Mouse (Mus musculus): ENCODE results near the gene Pcdh9. TPM values are rescaled to one million over a fixed set of nuclear protein-coding genes. Genes with fewer than 3 reads are reported as not detected.
"Not testable (repeated sequence)": the region's sequence is repeated elsewhere in the genome, so short reads cannot be mapped to it uniquely, and the experiment has no call there.

Pcdh9 gene
- polyA plus RNA-seq, 1 experiment from 2014 or later = 24.1 TPM

DNA sequence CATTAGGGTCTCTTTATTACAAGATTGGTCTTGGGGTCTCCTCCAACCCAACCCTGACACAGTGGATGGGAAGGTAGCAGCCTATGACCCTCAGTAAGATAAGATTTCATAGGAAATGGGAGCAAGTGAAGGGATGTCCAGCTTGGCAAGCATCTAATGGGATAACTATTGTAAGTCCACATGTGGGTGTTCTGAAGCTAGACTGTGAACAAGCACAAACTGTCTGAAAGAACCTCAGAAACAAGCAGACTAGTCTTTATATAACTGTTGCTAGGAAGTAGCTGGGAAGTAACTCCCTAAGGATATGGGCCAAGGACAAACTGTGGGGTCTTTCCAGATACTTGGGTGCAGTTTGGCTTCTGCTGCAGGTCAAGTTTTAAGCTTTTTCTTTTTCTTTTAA, 615.7 kb downstream of the Pcdh9 start:
- H3K4me2 ChIP-seq (ENCODE audit: low read depth, low read length) = no peak overlapping the region
- H3K4me1 ChIP-seq (ENCODE audit: control insufficient read depth, insufficient read depth, low read length) = peaks cover 3% of the 10 kb centered on the region; the same call in 1 of the 2 replicates
- no peaks in the 10 kb centered on the region for H3K9me3 ChIP-seq (replicated peaks; ENCODE audit: control insufficient read depth, low read length)
- H3K4me3 ChIP-seq (replicated peaks; ENCODE audit: low read length) = no peak overlapping the region
- ATAC-seq (ENCODE audit: insufficient read depth, low FRiP score) = no peak
- no peak overlapping the region for H3K27ac ChIP-seq (ENCODE audit: low read length)
- no peaks in the 10 kb centered on the region for H3K36me3 ChIP-seq (ENCODE audit: control insufficient read depth, insufficient read depth, low read length)
- H3K27me3 ChIP-seq (ENCODE audit: control insufficient read depth, insufficient read depth, low read length) = no peaks in the 10 kb centered on the region
- H3K9ac ChIP-seq (ENCODE audit: low read length) = no peak overlapping the region

DNA sequence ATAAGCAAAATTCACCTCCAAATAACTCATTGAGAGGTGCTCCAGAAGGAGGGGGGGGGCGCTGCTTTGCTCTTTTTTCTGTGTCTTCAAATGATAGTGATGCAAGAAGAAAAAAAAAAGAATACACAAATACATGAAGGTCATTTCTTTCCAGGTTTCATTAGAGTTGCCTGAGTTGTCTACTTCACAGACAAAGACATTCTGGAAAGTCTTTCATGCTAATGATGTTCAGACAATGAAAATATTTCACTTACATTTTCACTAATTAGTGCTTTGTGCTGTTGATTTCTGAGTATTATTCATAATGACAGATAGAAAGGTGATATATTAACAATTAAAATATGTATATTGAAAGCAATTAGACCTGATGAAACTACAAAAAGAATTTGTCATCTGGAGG, 637.1 kb downstream of the Pcdh9 start:
- Histone ChIP-seq H3K36me3 (ENCODE audit: control insufficient read depth, insufficient read depth, low read length) (no peaks in the 10 kb centered on the region), H3K27ac (ENCODE audit: low read length) (no peak overlapping the region), H3K9me3 (replicated peaks; ENCODE audit: control insufficient read depth, low read length) (no peaks in the 10 kb centered on the region), H3K9ac (ENCODE audit: low read length) (no peak overlapping the region), H3K4me1 (ENCODE audit: control insufficient read depth, insufficient read depth, low read length) (no peaks in the 10 kb centered on the region), H3K4me2 (ENCODE audit: low read depth, low read length) (no peak overlapping the region), H3K4me3 (replicated peaks; ENCODE audit: low read length) (no peak overlapping the region), H3K27me3 (ENCODE audit: control insufficient read depth, insufficient read depth, low read length) (no peaks in the 10 kb centered on the region)
- ATAC-seq (ENCODE audit: insufficient read depth, low FRiP score) = no peak
- 81% methylated on average over 1 of the region's 1 CpGs for WGBS

GRCm38 (mm10) chr14:93240263-93240662, 650.2 kb downstream of the Pcdh9 start:
- Histone ChIP-seq H3K27ac (ENCODE audit: low read length) (no peak overlapping the region), H3K4me1 (ENCODE audit: control insufficient read depth, insufficient read depth, low read length) (no peaks in the 10 kb centered on the region), H3K27me3 (ENCODE audit: control insufficient read depth, insufficient read depth, low read length) (no peaks in the 10 kb centered on the region), H3K9me3 (replicated peaks; ENCODE audit: control insufficient read depth, low read length) (no peaks in the 10 kb centered on the region), H3K4me2 (ENCODE audit: low read depth, low read length) (no peak overlapping the region), H3K36me3 (ENCODE audit: control insufficient read depth, insufficient read depth, low read length) (no peaks in the 10 kb centered on the region), H3K4me3 (replicated peaks; ENCODE audit: low read length) (no peak overlapping the region), H3K9ac (ENCODE audit: low read length) (no peak overlapping the region)
- 68% methylated on average over 3 of the region's 3 CpGs for WGBS
- no peak for ATAC-seq (ENCODE audit: insufficient read depth, low FRiP score)

DNA sequence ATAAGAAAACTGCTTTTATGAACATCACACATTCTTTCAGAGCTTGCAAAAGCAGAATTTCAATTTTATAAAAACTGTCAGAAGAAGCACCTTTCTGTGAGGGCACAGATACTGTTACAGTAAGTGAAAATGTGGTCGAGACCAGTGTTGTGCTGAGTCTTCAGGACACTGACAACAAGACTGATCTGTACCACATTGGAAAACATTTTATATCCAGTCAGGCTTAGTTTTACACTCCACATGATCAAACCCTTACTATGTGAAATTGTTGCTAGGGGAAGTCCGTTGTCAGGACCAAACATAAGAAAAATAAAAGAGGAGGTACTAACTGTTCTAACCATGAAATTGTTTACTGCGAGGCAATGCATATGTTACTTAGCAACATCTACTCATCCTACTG, 656.1 kb downstream of the Pcdh9 start:
- Histone ChIP-seq H3K27me3 (ENCODE audit: control insufficient read depth, insufficient read depth, low read length) (no peaks in the 10 kb centered on the region), H3K4me1 (ENCODE audit: control insufficient read depth, insufficient read depth, low read length) (no peaks in the 10 kb centered on the region), H3K4me3 (replicated peaks; ENCODE audit: low read length) (no peak overlapping the region), H3K9me3 (replicated peaks; ENCODE audit: control insufficient read depth, low read length) (no peaks in the 10 kb centered on the region), H3K9ac (ENCODE audit: low read length) (no peak overlapping the region), H3K4me2 (ENCODE audit: low read depth, low read length) (no peak overlapping the region), H3K27ac (ENCODE audit: low read length) (no peak overlapping the region), H3K36me3 (ENCODE audit: control insufficient read depth, insufficient read depth, low read length) (no peaks in the 10 kb centered on the region)
- WGBS = 76% methylated on average over 3 of the region's 3 CpGs
- no peak for ATAC-seq (ENCODE audit: insufficient read depth, low FRiP score)

GRCm38 (mm10) chr14:93233599-93233998, 656.9 kb downstream of the Pcdh9 start:
- Histone ChIP-seq H3K4me3 (replicated peaks; ENCODE audit: low read length) (no peak overlapping the region), H3K27me3 (ENCODE audit: control insufficient read depth, insufficient read depth, low read length) (no peaks in the 10 kb centered on the region), H3K9ac (ENCODE audit: low read length) (no peak overlapping the region), H3K4me2 (ENCODE audit: low read depth, low read length) (no peak overlapping the region), H3K4me1 (ENCODE audit: control insufficient read depth, insufficient read depth, low read length) (no peaks in the 10 kb centered on the region), H3K36me3 (ENCODE audit: control insufficient read depth, insufficient read depth, low read length) (no peaks in the 10 kb centered on the region), H3K27ac (ENCODE audit: low read length) (no peak overlapping the region), H3K9me3 (replicated peaks; ENCODE audit: control insufficient read depth, low read length) (no peaks in the 10 kb centered on the region)
- 50% methylated on average over 6 of the region's 6 CpGs for WGBS
- no peak for ATAC-seq (ENCODE audit: insufficient read depth, low FRiP score)

- H3K4me3 ChIP-seq (replicated peaks; ENCODE audit: low read length); H3K27me3 ChIP-seq (ENCODE audit: control insufficient read depth, insufficient read depth, low read length); H3K9ac ChIP-seq (ENCODE audit: low read length); H3K36me3 ChIP-seq (ENCODE audit: control insufficient read depth, insufficient read depth, low read length); H3K4me1 ChIP-seq (ENCODE audit: control insufficient read depth, insufficient read depth, low read length); H3K4me2 ChIP-seq (ENCODE audit: low read depth, low read length); H3K27ac ChIP-seq (ENCODE audit: low read length); ATAC-seq (ENCODE audit: insufficient read depth, low FRiP score); H3K9me3 ChIP-seq (replicated peaks; ENCODE audit: control insufficient read depth, low read length): not testable (repeated sequence)
- WGBS = 91% methylated on average over 7 of the region's 15 CpGs
Observed at GRCm38 (mm10) chr14:93214846-93215245, 675.6 kb downstream of the Pcdh9 start.

GRCm38 (mm10) chr14:93199791-93200190, 690.7 kb downstream of the Pcdh9 start:
- H3K4me3 ChIP-seq (replicated peaks; ENCODE audit: low read length) = no peak overlapping the region
- no peaks in the 10 kb centered on the region for H3K9me3 ChIP-seq (replicated peaks; ENCODE audit: control insufficient read depth, low read length)
- no peak for ATAC-seq (ENCODE audit: insufficient read depth, low FRiP score)
- H3K9ac ChIP-seq (ENCODE audit: low read length) = no peak overlapping the region
- WGBS = 38% methylated on average over 2 of the region's 2 CpGs
- H3K36me3 ChIP-seq (ENCODE audit: control insufficient read depth, insufficient read depth, low read length) = no peaks in the 10 kb centered on the region
- H3K4me1 ChIP-seq (ENCODE audit: control insufficient read depth, insufficient read depth, low read length) = no peaks in the 10 kb centered on the region
- H3K27me3 ChIP-seq (ENCODE audit: control insufficient read depth, insufficient read depth, low read length) = no peaks in the 10 kb centered on the region
- H3K27ac ChIP-seq (ENCODE audit: low read length) = no peak overlapping the region
- no peak overlapping the region for H3K4me2 ChIP-seq (ENCODE audit: low read depth, low read length)

DNA sequence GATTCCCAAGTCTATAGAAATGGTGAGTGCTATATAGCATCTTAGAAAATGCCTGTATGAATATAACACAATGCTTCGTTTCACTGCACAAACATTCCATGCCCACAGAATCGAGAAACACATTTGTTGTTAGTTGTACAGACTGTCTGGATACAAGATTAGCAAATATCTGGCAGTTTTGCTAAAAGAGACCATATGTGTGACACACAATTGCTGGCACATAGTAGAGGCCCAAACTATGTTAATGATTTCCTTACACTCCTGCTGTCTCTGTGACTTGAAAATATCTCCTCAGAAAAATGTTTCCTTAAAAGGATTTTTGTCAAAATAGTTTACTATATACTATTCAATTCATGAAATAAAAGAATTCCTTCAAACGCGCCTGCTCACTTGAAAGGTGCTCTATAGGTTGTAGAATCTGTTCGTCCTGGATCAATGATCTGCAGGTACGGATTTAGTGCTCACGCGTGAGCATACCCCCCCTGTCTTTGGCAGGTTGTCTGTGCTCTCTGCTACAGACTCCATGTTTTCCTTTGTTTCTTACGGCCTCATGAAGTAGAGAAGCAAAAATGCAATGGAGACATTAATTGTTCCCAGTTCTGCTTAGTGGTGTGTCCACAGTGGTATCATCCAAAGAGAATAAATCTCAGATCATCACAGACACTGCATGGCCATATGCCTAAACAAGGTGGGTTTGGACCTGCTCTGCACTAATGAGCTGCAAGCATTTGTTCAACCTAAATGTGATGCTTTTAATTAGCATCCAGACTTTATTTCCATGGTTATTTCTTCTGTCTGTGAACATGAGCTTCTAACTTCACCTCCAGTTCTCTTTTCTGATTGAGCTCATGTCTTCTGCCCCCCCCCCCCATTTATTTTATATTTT, 707.6 kb downstream of the Pcdh9 start:
- no peak for ATAC-seq (ENCODE audit: insufficient read depth, low FRiP score)
- H3K36me3 ChIP-seq (ENCODE audit: control insufficient read depth, insufficient read depth, low read length) = no peaks in the 10 kb centered on the region
- H3K9me3 ChIP-seq (replicated peaks; ENCODE audit: control insufficient read depth, low read length) = no peaks in the 10 kb centered on the region
- no peak overlapping the region for H3K4me2 ChIP-seq (ENCODE audit: low read depth, low read length)
- no peaks in the 10 kb centered on the region for H3K27me3 ChIP-seq (ENCODE audit: control insufficient read depth, insufficient read depth, low read length)
- 84% methylated on average over 9 of the region's 9 CpGs for WGBS
- no peak overlapping the region for H3K27ac ChIP-seq (ENCODE audit: low read length)
- no peaks in the 10 kb centered on the region for H3K4me1 ChIP-seq (ENCODE audit: control insufficient read depth, insufficient read depth, low read length)
- no peak overlapping the region for H3K4me3 ChIP-seq (replicated peaks; ENCODE audit: low read length)
- H3K9ac ChIP-seq (ENCODE audit: low read length) = no peak overlapping the region

- Histone ChIP-seq H3K27me3 (ENCODE audit: control insufficient read depth, insufficient read depth, low read length) (no peaks in the 10 kb centered on the region), H3K4me1 (ENCODE audit: control insufficient read depth, insufficient read depth, low read length) (no peaks in the 10 kb centered on the region), H3K9me3 (replicated peaks; ENCODE audit: control insufficient read depth, low read length) (no peaks in the 10 kb centered on the region), H3K4me2 (ENCODE audit: low read depth, low read length) (no peak overlapping the region), H3K4me3 (replicated peaks; ENCODE audit: low read length) (no peak overlapping the region), H3K36me3 (ENCODE audit: control insufficient read depth, insufficient read depth, low read length) (no peaks in the 10 kb centered on the region), H3K27ac (ENCODE audit: low read length) (no peak overlapping the region), H3K9ac (ENCODE audit: low read length) (no peak overlapping the region)
- ATAC-seq (ENCODE audit: insufficient read depth, low FRiP score) = no peak
Observed at GRCm38 (mm10) chr14:93169201-93169600, 721.3 kb downstream of the Pcdh9 start.

Data from stomach, embryonic 16.5 days (tissue).